Mouse (Mus musculus) layer of hippocampus, postnatal 10 days (tissue): ENCODE results near the gene Stoml3. TPM values are rescaled to one million over a fixed set of nuclear protein-coding genes. Genes with fewer than 3 reads are reported as not detected.

Experiments used
- DNase-seq, 2 experiments: peaks; one replicate each; pipeline ENCODE4 v3.0.0; 2021; ENCODE audit warnings: low spot score in 2 of 2
- total RNA-seq, 2 experiments: library from RNA; stranded (reverse); gene quantifications; 2 replicates each; pipeline ENCODE4 v1.2.3; 2021

Gene Stoml3
- total RNA-seq, 2 experiments from 2014 or later = 0.55 to 1.7 TPM

DNA sequence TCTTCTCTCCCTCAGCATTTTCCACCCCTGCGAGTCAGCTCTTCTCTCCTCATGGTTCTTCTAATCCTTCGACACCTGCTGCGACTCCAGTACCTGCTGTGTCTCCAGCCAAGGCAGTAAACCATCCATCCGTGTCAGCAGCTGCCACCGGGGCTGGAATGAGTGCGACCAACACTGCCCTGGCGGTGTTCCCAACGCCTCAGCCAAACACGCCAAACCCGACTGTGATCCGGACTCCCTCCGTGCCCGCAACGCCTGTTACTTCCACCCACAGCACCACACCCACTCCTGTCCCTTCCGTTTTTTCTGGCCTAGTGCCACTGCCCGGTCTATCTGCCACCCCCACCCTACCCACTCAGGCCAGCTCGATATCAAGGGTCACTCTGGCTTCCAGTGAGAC, 11.0 kb upstream of the Stoml3 start:
- no peak for DNase-seq

DNA sequence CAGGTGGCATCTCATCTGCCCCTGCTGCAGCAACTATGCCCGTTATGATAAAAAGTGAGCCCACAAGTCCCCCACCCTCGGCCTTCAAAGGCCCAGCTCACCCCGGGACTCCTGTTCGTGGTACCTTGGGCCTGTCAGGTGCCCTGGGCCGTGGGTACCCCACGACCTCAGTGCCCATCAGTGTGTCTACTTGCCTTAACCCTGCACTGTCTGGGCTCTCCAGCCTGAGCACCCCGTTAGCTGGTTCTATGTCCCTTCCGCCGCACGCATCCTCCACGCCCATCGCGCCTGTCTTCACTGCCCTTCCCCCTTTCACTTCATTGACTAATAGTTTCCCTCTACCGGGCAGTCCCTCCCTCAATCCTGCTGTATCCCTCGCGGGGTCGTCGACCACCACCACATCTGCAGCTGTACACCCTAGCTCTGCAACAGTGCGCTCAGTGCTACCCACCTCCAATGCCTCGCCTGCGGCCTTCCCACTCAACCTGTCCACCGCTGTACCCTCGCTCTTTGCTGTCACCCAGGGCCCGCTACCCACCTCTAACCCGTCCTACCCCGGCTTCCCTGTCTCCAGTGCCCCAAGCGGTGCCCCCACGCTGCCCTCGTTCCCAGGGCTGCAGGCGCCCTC, 9.9 kb upstream of the Stoml3 start:
- DNase-seq = no peak

DNA sequence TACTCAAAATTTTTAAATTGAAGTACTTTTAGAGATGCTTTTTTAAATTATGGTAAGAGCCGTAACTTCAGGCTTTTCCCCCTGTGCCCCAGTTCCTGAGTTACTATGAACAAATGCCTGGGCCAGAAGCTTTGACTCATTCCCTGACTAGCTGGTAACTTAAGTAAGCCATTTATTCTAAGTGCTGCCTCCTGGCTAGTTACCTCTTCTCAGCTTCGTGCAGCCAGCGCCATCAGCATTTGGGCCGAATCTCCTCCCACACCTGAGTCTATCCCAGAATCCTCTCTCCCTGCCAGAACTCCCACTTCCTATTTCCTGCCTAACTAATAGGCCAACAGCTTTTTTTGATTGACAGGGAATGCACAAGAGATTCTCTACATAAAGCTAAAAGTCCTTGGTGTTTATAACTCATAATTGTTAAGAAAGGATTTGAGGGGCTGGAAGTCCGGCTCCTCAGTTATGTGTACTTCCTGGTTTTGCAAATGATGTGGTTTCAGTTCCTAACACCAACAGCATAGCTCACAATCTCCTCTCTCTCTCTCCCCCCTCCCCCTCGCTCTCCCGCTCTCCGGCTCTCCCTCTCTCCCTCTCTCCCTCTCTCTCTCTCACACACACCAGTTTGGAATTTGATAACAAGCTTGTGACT, 4.9 kb upstream of the Stoml3 start:
- DNase-seq = no peak

DNA sequence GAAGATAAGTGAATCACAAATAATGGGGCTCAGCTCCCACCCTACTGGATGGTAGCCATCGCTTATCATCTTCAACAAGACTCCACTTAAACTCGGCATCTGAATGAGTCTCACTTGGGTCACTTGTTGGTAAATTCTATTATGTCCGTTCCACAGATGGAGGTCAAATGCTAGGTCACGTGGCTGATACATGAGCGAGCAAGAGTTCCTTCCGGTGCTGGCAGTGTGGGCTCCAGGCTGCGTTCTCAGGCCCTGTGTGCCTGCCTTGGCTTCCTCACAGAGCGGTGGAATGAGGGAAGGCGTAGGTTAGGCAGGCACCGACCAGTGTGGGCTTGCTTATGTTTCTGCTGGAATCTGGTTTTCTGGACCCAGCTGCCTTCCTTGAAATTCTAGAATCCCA, 1.9 kb upstream of the Stoml3 start:
- no peak for DNase-seq

DNA sequence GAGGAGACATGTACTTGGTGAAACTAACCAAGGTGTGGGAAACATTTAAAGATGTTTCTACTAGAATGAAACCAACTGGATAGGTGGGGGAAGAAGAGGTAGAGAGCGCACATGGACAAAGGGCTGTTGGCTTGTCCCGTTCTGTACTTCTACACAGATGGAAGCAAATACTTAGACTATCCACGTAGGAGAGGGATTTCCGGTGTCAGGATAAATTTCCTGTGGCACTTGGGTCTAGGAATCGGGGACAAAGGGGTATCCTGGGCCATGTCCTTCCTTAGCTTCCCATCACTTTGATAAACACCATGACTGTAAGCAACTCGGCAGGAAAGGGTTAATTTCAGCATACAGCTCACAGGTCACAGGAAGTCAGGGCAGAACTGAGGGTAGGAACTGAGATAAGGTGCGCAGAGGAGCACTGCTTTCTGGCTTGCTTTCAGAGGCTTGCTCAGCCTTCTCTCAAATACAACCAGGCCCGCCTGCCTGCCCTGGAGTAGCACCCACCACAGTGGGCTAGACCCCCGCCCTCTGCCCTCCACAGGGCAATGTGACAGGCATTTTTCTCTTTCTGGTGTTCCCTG, 1.4 kb upstream of the Stoml3 start:
- no peak for DNase-seq

DNA sequence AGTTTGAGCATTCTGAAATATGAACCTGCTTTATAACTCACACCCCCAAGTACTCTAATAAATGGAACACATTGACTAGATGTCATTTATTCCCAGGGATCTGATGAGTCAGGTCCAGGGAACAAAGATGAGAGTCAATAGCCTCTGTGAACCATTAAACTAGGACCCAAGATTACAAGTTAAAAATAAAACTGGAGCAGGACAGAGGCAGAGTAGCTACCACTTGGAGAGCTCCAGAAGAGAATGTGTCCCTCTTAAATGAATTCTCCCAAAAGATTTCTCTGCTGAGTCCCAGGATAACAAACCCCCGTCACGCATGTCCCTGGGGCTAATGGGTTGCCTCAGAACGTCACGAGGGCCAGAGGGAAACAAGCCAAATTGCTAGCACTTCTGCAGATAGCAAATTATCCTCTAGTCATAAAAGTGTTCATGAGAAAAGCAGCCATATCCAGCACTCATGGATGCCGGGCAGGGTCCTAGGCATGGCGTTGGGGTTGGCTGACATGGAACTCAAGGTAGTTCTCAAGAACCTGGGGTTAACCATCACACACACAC, 10.0 kb downstream of the Stoml3 start:
- DNase-seq = no peak

DNA sequence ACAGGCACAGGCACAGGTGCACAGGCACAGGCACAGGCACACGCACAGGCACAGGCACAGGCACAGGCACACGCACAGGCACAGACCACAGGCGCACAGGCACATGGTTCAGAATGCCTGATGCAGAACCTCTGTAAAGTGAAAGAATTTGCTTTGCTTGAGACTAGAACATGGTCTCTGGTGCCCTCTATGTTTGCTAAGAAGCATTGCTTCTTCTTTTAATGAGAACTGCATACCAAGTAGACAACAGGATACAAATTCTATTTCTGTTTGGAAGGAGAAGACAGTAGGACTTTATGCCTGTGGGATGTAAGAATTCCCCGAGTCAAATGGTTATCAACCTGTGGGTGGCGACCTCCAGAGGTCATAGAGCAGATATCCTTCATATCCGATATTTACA, 14.0 kb downstream of the Stoml3 start:
- no peak for DNase-seq

DNA sequence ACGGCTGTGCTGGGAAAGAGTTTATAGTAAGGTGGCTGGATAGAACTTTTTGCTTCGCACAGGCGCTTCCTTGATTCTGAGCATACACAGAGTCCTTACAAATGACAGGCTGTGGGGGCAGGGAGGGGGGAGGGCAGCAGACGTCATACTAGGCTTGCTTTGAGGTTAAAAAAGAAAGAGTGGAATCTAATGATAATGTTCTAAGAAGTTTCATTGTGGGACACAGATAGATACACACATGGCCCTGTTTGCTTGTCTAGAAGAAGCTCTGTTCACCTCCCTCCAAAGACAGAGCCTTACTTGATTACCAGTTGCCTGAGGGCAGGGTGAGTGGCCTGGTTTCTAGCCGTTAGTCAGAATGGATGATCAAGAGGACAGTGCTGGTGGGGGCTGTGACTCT, 24.6 kb downstream of the Stoml3 start:
- DNase-seq = no peak

DNA sequence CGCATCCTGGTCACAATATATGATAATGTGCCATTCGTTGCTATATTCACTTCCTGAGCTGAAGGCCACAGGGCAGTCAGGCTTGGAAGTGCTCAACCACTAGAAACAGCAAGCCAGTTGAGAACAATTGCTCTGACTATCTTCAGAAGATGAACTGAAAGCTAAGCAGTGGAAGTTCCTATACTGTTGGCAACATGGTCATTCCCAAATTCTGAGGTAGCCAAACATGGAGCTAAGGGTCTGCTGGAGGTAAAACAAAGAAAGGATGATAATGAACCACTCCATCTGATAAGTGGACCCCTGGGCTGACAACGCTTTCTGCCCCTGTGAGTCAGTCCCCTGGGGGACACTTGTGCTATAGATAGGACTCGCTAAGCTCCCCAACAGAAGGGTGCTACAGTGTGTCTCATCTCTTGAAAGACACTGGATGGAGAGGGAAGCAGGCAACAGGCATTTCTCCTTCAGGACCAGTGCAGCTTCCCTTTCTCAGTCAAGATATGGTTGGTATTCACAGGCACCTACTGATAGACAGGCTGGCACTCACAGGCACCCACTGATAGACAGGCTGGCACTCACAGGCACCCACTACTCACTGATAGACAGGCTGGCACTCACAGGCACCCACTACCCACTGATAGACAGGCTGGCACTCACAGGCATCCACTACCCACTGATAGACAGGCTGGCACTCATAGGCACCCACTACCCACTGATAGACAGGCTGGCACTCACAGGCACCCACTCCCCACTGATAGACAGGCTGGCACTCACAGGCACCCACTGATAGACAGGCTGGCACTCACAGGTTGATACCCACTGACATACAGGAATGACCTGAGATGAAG, 26.0 kb downstream of the Stoml3 start:
- DNase-seq = no peak

DNA sequence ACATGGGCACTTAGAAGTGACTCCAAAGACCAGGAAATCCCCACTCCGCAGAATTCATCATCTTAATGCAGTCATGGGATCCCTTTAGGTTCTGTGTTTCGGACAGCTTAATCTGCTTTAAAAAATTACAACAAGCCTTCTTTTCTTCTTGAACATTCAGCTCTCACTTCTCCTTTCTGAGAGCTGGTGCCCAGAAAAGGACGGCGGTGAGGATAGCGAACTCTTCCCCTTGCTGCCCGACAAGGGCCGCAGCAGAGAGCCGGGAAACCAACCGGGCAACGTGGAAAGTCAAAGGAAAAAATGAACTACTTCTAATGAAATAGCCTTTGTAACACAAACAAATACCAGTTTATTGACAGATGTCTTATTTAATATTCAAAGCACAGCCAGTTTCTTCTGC, 34.3 kb downstream of the Stoml3 start:
- peak; percentile 14 to 29 for DNase-seq

DNA sequence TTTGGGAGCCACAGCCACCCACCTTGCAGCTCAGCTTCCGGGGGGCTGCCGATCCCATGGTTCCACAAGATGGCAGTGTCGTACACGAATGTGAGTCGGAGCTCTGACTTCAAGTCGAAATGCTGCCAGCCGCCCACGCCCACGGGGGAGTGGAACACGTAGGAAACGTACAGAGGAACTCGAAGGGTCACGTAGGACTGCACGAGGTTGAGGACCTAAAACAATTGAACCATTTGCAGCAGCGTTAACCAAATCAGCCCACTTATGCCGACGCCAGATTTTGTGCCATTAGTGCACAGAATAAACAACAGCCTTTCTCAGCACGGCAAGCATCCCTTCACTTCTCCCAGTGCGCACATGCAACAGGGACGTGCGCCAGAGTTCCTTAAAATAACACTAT, 37.3 kb downstream of the Stoml3 start:
- DNase-seq = peak; percentile 89 to 91

DNA sequence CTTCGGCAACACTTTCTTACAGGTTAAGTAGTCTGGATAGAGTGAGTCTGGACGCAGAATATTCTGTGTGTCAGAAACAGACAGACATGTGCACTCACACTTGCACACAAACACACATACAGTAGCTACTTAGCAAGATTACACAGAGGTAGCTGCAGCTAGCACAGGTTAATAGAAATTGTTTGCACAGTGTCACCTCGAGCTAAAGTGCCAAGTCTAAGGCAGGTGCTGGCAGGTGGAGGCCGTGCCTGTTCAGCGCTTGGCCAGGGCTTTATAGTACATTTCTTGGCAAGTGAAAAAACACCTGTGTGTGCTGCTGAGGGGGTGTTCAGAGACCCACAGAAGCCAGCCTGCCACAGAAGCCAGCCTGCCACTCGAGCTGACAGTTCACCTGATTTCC, 41.9 kb downstream of the Stoml3 start:
- DNase-seq = no peak

DNA sequence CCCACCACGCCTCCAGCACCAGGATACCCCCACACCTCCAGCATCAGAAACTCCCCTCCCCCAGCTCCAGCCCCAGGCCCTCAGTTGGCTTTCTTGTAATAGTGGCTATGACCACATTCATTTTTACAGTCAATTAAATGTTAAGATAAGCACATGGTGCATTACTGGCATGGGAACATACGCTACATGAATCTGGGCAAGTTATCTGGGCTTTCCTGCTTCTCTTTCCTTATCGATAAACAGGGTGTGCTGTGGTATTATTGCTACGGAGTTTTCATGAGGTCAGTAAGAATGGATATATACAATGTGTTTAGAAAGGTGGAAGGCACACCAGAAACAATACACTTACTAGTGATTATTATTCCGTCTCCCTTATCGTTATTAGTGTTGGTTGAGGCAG, 43.6 kb downstream of the Stoml3 start:
- no peak for DNase-seq

DNA sequence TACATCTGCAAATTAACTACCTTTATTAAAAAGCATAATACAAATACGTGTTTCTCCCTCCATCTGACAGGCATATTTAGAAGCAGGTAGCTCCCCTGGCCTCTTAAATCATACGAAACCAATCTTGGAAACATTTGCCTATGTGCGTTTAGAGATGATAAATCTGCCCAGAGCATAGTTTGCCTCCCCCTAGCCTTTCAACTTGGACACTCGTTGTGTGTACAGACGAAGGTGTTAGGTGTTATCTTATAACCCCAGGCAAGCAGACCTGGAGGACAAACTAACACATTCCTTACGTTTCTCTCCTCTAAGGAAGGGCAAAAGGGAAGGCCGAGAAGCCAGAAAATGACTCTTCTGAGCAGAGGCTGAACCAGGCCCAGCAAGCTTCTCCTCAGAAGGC, 64.2 kb downstream of the Stoml3 start:
- DNase-seq = no peak

DNA sequence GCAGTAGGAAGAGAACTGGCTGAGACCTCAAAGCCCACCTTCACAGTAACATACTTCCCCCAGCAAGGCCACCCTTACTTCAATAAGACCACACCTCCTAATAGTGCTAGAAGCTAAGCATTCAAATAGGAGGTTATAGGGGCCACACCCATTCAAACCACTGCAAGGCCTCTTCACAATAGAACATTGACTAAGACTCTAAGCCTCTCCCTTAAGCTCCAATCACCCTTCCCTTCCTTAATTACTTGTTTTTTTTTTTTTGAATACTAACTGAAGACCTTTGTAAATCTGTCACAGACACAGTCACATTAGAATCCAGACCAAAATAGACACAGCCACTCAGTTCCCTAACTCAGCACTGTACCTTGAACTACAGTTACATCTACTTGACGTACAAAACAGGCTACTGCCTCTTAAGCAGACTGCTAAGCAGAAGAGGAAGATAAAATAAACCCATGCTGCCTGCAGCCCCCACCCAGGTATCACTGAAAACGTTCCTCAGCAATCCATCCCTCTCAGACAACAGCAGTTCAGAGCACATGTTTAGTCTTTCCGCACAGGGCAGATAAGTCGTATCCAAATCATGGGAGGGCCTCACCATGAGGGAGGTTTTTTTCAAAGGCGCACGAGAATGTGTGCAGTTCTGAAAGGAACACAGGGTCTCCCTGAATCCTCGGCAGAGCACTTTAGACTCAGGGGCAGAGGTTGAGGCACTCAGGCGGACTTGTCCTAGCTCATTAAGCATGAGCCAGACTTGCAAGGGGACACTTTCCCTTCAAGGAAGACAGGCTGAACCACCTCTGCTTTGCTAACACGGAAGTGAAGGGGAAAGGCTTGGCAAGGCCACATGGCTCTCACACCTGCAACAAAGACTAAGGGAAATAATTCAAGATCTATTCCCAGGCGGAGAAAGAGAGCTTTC, 66.8 kb downstream of the Stoml3 start:
- no peak for DNase-seq

DNA sequence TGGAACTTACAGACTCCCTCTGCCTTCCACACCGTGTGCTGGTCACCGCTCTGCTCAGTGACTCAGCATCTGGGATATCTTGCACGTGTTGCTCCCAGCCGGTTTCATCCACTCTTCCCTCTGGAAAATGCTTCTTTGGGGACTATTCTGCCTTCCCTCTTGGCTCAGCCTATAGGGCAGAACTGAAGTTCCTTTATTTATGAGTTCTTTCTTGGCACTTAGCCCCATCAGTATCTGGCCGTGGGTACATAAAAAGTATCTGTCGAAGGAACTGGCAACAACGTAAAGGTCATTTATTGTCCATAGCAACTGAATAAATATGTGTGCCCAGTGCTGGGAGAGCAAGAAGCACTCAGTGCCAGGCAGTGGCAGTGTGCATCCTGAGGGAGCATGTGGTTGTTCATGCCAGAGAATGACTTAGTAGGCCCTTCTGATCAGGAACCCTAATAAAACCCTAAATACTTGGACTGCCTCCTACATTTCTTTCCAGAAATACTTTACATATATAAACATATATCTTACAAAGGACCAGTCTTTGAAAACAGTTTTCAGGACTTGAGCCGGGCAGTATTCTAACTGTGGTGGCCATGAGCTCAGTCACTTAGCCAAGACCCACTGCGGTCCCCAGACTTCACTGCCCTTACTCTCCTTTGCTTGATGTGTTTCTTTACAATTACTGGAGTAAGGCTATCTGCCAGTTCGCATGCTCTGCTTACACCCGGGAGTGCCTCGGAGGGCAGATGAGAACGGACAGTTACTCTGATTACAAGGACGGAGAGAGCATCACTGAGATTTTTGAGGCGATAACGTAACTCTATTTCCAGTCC, 69.1 kb downstream of the Stoml3 start:
- no peak for DNase-seq
